Mouse (Mus musculus) CH12.LX (cell line): ENCODE data around the gene Baiap2l1. TPM values are rescaled to one million over a fixed set of nuclear protein-coding genes. Genes with fewer than 3 reads are reported as not detected.

Experiments
- DNase-seq: peaks from one replicate; pipeline ENCODE4 v3.0.0-alpha.2; 2013; ENCODE audit errors: extremely low read depth
- H3K27ac ChIP-seq: 2 replicates; pipeline ENCODE4 v1.5.1; 2012; ENCODE audit warnings: low read depth, mild to moderate bottlenecking, control low read depth, moderate library complexity; ENCODE audit not compliant: insufficient read depth
- H3K27me3 ChIP-seq: replicated peaks from 2 replicates; pipeline ENCODE3; 2012; ENCODE audit warnings: inconsistent platforms
- H3K36me3 ChIP-seq, 2 experiments: replicated peaks in 1 of 2; 2 replicates each; pipeline versions ENCODE3 to v1.6.1; 2012; ENCODE audit warnings: inconsistent platforms in 1 of 2, low read length in 1 of 2, mild to moderate bottlenecking in 1 of 2, mixed read lengths in 1 of 2, moderate library complexity in 1 of 2; ENCODE audit not compliant: control insufficient read depth in 1 of 2, insufficient read depth in 1 of 2
- H3K4me1 ChIP-seq, 2 experiments: 2 replicates each; pipeline ENCODE4 v1.6.1; 2012; ENCODE audit warnings: inconsistent platforms in 1 of 2, moderate library complexity in 1 of 2; ENCODE audit not compliant: insufficient read depth in 2 of 2, control insufficient read depth in 1 of 2
- H3K4me2 ChIP-seq: 2 replicates; pipeline ENCODE4 v1.6.1; 2012; ENCODE audit warnings: low read depth, mild to moderate bottlenecking, control low read depth; ENCODE audit not compliant: poor library complexity, insufficient read depth, severe bottlenecking
- H3K4me3 ChIP-seq, 3 experiments: fragments of 150-350 bp in 1 of 3; sonication (generic) in 1 of 3; replicated peaks in 1 of 3; 2 replicates each; pipeline versions ENCODE3 to v1.5.1; 2011 to 2012; ENCODE audit warnings: low read depth in 2 of 3, low read length in 2 of 3, mild to moderate bottlenecking in 2 of 3, moderate library complexity in 2 of 3, control low read depth in 1 of 3, improper control_type of control experiment in 1 of 3, inconsistent platforms in 1 of 3, mixed read lengths in 1 of 3; ENCODE audit not compliant: poor library complexity in 1 of 3
- H3K79me2 ChIP-seq: replicated peaks from 2 replicates; pipeline ENCODE4 v1.6.1; 2012; ENCODE audit warnings: mild to moderate bottlenecking, moderate library complexity; ENCODE audit not compliant: control insufficient read depth, poor library complexity, insufficient read depth, severe bottlenecking; ENCODE audit errors: extremely low read depth
- H3K9ac ChIP-seq: 2 replicates; pipeline ENCODE4 v1.6.1; 2012; ENCODE audit warnings: low read depth, mild to moderate bottlenecking, control low read depth, moderate library complexity; ENCODE audit not compliant: insufficient read depth
- H3K9me3 ChIP-seq: replicated peaks from 2 replicates; pipeline ENCODE3; 2012; ENCODE audit warnings: low read length, inconsistent platforms, mixed read lengths
- BHLHE40 ChIP-seq: IDR thresholded peaks from 2 replicates; pipeline ENCODE4 v1.6.1; 2011; ENCODE audit warnings: mild to moderate bottlenecking, low read depth, low read length, improper control_type of control experiment
- CHD1 ChIP-seq: IDR thresholded peaks from 2 replicates; pipeline ENCODE4 v1.6.1; 2012; ENCODE audit warnings: low read depth, low read length, improper control_type of control experiment, inconsistent platforms
- E2F4 ChIP-seq: IDR thresholded peaks from 2 replicates; pipeline ENCODE4 v1.6.1; 2011; ENCODE audit warnings: low read depth, low read length, improper control_type of control experiment; ENCODE audit not compliant: insufficient replicate concordance
- ELF1 ChIP-seq: IDR thresholded peaks from 2 replicates; pipeline ENCODE4 v1.6.1; 2014; ENCODE audit warnings: low read depth, mild to moderate bottlenecking, inconsistent platforms, low read length, improper control_type of control experiment
- EP300 ChIP-seq: IDR thresholded peaks from 2 replicates; pipeline ENCODE4 v1.6.1; 2011; ENCODE audit warnings: low read length, improper control_type of control experiment
- ETS1 ChIP-seq: conservative IDR thresholded peaks from 2 replicates; pipeline ENCODE4 v1.6.1; 2012; ENCODE audit warnings: low read depth, mild to moderate bottlenecking, inconsistent platforms, low read length, improper control_type of control experiment, moderate library complexity
- HCFC1 ChIP-seq: IDR thresholded peaks from 2 replicates; pipeline ENCODE4 v1.6.1; 2012; ENCODE audit warnings: low read depth, mild to moderate bottlenecking, inconsistent platforms, low read length, improper control_type of control experiment
- JUND ChIP-seq: conservative IDR thresholded peaks from 2 replicates; pipeline ENCODE4 v1.6.1; 2011; ENCODE audit warnings: low read depth, low read length, improper control_type of control experiment
- MAX ChIP-seq: IDR thresholded peaks from 2 replicates; pipeline ENCODE4 v1.6.1; 2011; ENCODE audit warnings: low read length, improper control_type of control experiment
- MAZ ChIP-seq: IDR thresholded peaks from 2 replicates; pipeline ENCODE4 v1.6.1; 2012; ENCODE audit warnings: low read depth, mild to moderate bottlenecking, inconsistent platforms, low read length, improper control_type of control experiment, moderate library complexity
- MEF2A ChIP-seq: IDR thresholded peaks from 2 replicates; pipeline ENCODE4 v1.6.1; 2014; ENCODE audit warnings: low read depth, mild to moderate bottlenecking, inconsistent platforms, low read length, improper control_type of control experiment, borderline replicate concordance
- MXI1 ChIP-seq: IDR thresholded peaks from 2 replicates; pipeline ENCODE4 v1.6.1; 2011; ENCODE audit warnings: mild to moderate bottlenecking, low read depth, low read length, improper control_type of control experiment
- MYC ChIP-seq: IDR thresholded peaks from 2 replicates; pipeline ENCODE4 v1.6.1; 2011; ENCODE audit warnings: low read depth, mild to moderate bottlenecking, improper control_type of control experiment, low read length
- NELFE ChIP-seq: IDR thresholded peaks from 2 replicates; pipeline ENCODE4 v1.6.1; 2011; ENCODE audit warnings: low read depth, low read length, improper control_type of control experiment
- NRF1 ChIP-seq: IDR thresholded peaks from 2 replicates; pipeline ENCODE4 v1.6.1; 2014; ENCODE audit warnings: low read depth, mild to moderate bottlenecking, inconsistent platforms, low read length, improper control_type of control experiment, moderate library complexity
- POLR2A ChIP-seq: IDR thresholded peaks from 2 replicates; pipeline ENCODE4 v1.6.1; 2011; ENCODE audit warnings: low read depth, mild to moderate bottlenecking, improper control_type of control experiment, low read length
- POLR2AphosphoS2 ChIP-seq: IDR thresholded peaks from 2 replicates; pipeline ENCODE4 v1.6.1; 2011; ENCODE audit warnings: low read depth, low read length, improper control_type of control experiment
- RCOR1 ChIP-seq: conservative IDR thresholded peaks from 2 replicates; pipeline ENCODE4 v1.6.1; 2012; ENCODE audit warnings: low read depth, mild to moderate bottlenecking, inconsistent platforms, low read length, improper control_type of control experiment
- UBTF ChIP-seq: IDR thresholded peaks from 2 replicates; pipeline ENCODE4 v1.6.1; 2012; ENCODE audit warnings: low read depth, mild to moderate bottlenecking, inconsistent platforms, low read length, improper control_type of control experiment, moderate library complexity
- USF2 ChIP-seq: conservative IDR thresholded peaks from 2 replicates; pipeline ENCODE4 v1.6.1; 2011; ENCODE audit warnings: low read depth, low read length, improper control_type of control experiment
- ZNF384 ChIP-seq: IDR thresholded peaks from 2 replicates; pipeline ENCODE4 v1.6.1; 2012; ENCODE audit warnings: low read depth, low read length, improper control_type of control experiment, inconsistent platforms
- dilution Hi-C: fragments of 300-500 bp; cut with MboI; formaldehyde crosslinking; loops from 2 replicates; pipeline ENCODE4 v1.14.3; 2020; ENCODE audit warnings: low sequenced_read_pairs; ENCODE audit not compliant: extremely low pct_unique_long_range_greater_than_20kb, extremely low pct_ligation_motif_present
- in situ Hi-C: fragments of 300-500 bp; cut with MboI; formaldehyde crosslinking; loops from 3 replicates; pipeline ENCODE4 v1.14.3; 2019; ENCODE audit warnings: low sequenced_read_pairs, low pct_ligation_motif_present, low pct_unique_long_range_greater_than_20kb, mixed read lengths
- polyA plus RNA-seq: library from polyadenylated mRNA; unstranded; fragments of >175 nt; gene quantifications from 2 replicates; pipeline ENCODE4 v1.2.1, GENCODE M21; 2012; ENCODE audit warnings: low read depth; ENCODE audit not compliant: insufficient read length
- total RNA-seq, 2 experiments: library from RNA; depleted of rRNA; stranded (reverse); fragments of 300-350 nt in 1 of 2; fragments of >200 nt in 1 of 2; gene quantifications; 2 replicates each; pipeline ENCODE4 v1.2.3; 2012 to 2014

Baiap2l1 gene
- total and polyA plus RNA-seq, 3 experiments = 0.04 to 0.40 (median 0.11) TPM

DNA sequence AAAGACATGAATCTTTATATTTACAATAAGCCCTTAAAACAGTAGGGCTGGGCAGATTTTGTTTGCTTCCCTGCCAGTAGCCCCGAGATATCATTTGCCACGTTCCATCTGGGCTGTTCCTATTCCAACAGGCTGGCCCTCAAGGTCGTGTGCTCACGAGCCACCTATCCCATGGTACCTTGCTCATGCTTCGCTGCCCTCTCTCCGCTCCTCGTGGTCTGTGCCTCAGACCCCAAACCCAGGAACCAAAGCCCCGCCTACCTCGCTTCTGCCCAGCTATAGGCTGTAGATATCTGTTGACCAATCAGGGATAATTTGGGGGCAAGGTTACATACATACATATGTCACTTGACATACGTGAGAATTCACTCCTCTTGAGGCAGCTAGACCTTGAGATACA lies 110.6 kb downstream of the Baiap2l1 start:
- no peak for DNase-seq
- Histone ChIP-seq H3K79me2 (no peaks in the 10 kb centered on the region), H3K9ac (no peak overlapping the region), H3K4me3 (no peak overlapping the region), H3K9me3 (peaks cover 9% of the 10 kb centered on the region), H3K27ac (no peak overlapping the region), H3K27me3 (no peaks in the 10 kb centered on the region), H3K4me2 (no peak overlapping the region), H3K36me3 (no peaks in the 10 kb centered on the region), H3K4me1 (peaks cover 3 to 13% of the 10 kb centered on the region in 2 experiments; a peak in 3 of 4 replicates)
- in situ Hi-C loops (no loop called here), dilution Hi-C loops (no loop called here)
- TF ChIP-seq NRF1 (no peak), POLR2AphosphoS2 (no peak), POLR2A (no peak)

DNA sequence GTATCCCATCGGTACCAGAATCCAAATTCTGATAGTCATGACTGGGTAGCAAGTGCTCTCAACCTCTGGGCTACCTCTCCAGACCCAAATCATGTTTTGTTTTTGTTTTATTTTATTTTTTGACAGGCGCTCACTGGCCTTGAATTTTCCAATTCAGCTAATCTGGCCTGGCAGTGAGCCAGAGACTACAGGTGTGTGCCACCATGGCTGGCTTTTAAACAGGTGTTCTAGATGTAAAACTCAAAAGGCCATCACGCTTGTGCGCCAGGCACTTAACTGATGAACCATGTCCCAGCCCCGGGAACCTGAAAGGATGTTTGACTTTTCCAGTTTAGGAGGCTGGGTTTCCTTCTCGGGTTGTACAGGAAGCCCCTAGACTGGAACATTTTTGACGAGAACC lies 111.2 kb downstream of the Baiap2l1 start:
- Histone ChIP-seq H3K9ac (no peak overlapping the region), H3K79me2 (no peaks in the 10 kb centered on the region), H3K9me3 (peaks cover 9% of the 10 kb centered on the region), H3K4me2 (no peak overlapping the region), H3K4me1 (peaks cover 0 to 6% of the 10 kb centered on the region in 2 experiments; a peak in 2 of 4 replicates), H3K27ac (no peak overlapping the region), H3K27me3 (no peaks in the 10 kb centered on the region), H3K36me3 (no peaks in the 10 kb centered on the region), H3K4me3 (no peak overlapping the region)
- DNase-seq = no peak
- dilution Hi-C loops = no loop called here
- TF ChIP-seq HCFC1 = no peak
- no peak for TF ChIP-seq RCOR1
- no peak for TF ChIP-seq ETS1
- no peak for TF ChIP-seq JUND
- TF ChIP-seq MYC = no peak
- no peak for TF ChIP-seq NRF1
- no peak for TF ChIP-seq NELFE
- in situ Hi-C loops = no loop called here

DNA sequence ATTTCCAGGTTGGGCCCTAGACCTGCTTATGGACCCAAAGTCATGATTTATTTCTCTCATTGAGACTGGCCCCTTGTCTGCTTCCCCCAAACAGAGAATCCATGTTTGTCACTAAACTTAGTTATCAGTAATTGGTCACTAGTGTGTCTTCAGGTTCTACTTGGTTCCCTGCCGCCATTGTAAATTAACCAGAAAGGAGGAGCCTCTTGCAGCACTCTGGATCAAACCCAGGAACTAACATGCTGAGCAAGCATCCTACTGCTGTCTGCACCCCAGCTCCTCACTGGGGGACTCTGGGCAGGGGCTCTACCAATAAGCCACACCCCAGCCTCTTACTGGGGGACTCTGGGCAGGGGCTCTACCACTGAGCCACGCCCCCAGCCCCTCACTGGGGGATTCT lies 112.3 kb downstream of the Baiap2l1 start:
- no peak overlapping the region for H3K27ac ChIP-seq
- no peaks in the 10 kb centered on the region for H3K79me2 ChIP-seq
- dilution Hi-C loops = no loop called here
- in situ Hi-C loops = no loop called here
- no peak overlapping the region for H3K9ac ChIP-seq
- TF ChIP-seq HCFC1 = no peak
- TF ChIP-seq RCOR1 = no peak
- TF ChIP-seq BHLHE40 = no peak
- no peak for TF ChIP-seq USF2
- TF ChIP-seq EP300 = no peak
- no peak for TF ChIP-seq ELF1
- TF ChIP-seq MXI1 = no peak
- TF ChIP-seq MEF2A = no peak
- TF ChIP-seq E2F4 = no peak
- no peak for TF ChIP-seq MAX
- TF ChIP-seq UBTF = no peak
- no peak for TF ChIP-seq ZNF384
- TF ChIP-seq CHD1 = no peak
- no peak for TF ChIP-seq MAZ
- no peaks in the 10 kb centered on the region for H3K27me3 ChIP-seq
- H3K4me1 ChIP-seq = no peaks in the 10 kb centered on the region
- no peaks in the 10 kb centered on the region for H3K36me3 ChIP-seq
- no peak overlapping the region for H3K4me2 ChIP-seq
- DNase-seq = no peak
- H3K4me3 ChIP-seq = no peak overlapping the region
- peaks cover 7% of the 10 kb centered on the region for H3K9me3 ChIP-seq
